Mouse (Mus musculus) embryonic facial prominence, embryonic 11.5 days (tissue): Measurements from ENCODE around the gene Wnt2b. TPM values are rescaled to one million over a fixed set of nuclear protein-coding genes. Genes with fewer than 3 reads are reported as not detected.
A peak's percentile ranks its signal among the peaks of the same experiment; 100 is the strongest.

Experiments
- ATAC-seq: fragments of 200-750 bp; cut with Nextera tagmentation; replicated peaks from 2 replicates; pipeline ENCODE4 v1.8.0; 2017; ENCODE audit warnings: low read depth; ENCODE audit not compliant: insufficient number of reproducible peaks, low FRiP score, low TSS enrichment
- DNase-seq: peaks from one replicate; pipeline ENCODE4 v3.0.0-alpha.2; 2015; ENCODE audit warnings: low spot score
- H3K27ac ChIP-seq: fragments of 300-500 bp; sonication (generic); replicated peaks from 2 replicates; pipeline ENCODE4 v1.5.1; 2014; ENCODE audit warnings: mild to moderate bottlenecking, low read depth, low read length, control low read depth
- H3K27me3 ChIP-seq: fragments of 300-500 bp; sonication (generic); 2 replicates; pipeline ENCODE4 v1.6.1; 2014; ENCODE audit warnings: mild to moderate bottlenecking, low read length, moderate library complexity, mixed read lengths; ENCODE audit not compliant: control insufficient read depth, insufficient read depth
- H3K36me3 ChIP-seq: fragments of 300-500 bp; sonication (generic); replicated peaks from 2 replicates; pipeline ENCODE4 v1.6.1; 2014; ENCODE audit warnings: low read depth, mild to moderate bottlenecking, low read length, moderate library complexity, mixed read lengths; ENCODE audit not compliant: control insufficient read depth, insufficient read depth
- H3K4me1 ChIP-seq: fragments of 300-500 bp; sonication (generic); 2 replicates; pipeline ENCODE4 v1.6.1; 2014; ENCODE audit warnings: low read length, mixed read lengths; ENCODE audit not compliant: control insufficient read depth, insufficient read depth
- H3K4me2 ChIP-seq: fragments of 300-500 bp; sonication (generic); 2 replicates; pipeline ENCODE4 v1.6.1; 2014; ENCODE audit warnings: low read depth, mild to moderate bottlenecking, control low read depth, low read length, moderate library complexity
- H3K4me3 ChIP-seq: fragments of 300-500 bp; sonication (generic); 2 replicates; pipeline ENCODE4 v1.5.1; 2014; ENCODE audit warnings: low read depth, low read length, control low read depth
- H3K9ac ChIP-seq: fragments of 300-500 bp; sonication (generic); replicated peaks from 2 replicates; pipeline ENCODE4 v1.6.1; 2014; ENCODE audit warnings: mild to moderate bottlenecking, control low read depth, low read length
- H3K9me3 ChIP-seq: fragments of 300-500 bp; sonication (generic); replicated peaks from 2 replicates; pipeline ENCODE4 v1.6.1; 2016; ENCODE audit warnings: mild to moderate bottlenecking, low read length, inconsistent platforms, mixed read lengths; ENCODE audit not compliant: control insufficient read depth
- WGBS: fragments of 180-500 bp; shearing (Covaris S2); extraction: QIAGEN DNeasy Blood & Tissue Kit; methylation state at CpG from one replicate; pipeline ENCODE4 v1.1.7; 2014; 5-methylcytosine and 5-hydroxymethylcytosine counted together
- polyA plus RNA-seq: library from polyadenylated mRNA; unstranded; fragments of >200 nt; fragmentation: Nextera tagmentation; extraction: Ambion mirVana; gene quantifications from 2 replicates; pipeline ENCODE4 v1.2.1, GENCODE M21; 2014

Wnt2b gene
- polyA plus RNA-seq, 1 experiment from 2014 or later, result 0.87 TPM

GRCm38 (mm10) chr3:104962141-104962611 lies 455 bp upstream of the Wnt2b start:
- peak; percentile 84 for DNase-seq
- H3K27me3 ChIP-seq, result peaks cover 42% of the 10 kb centered on the region
- H3K27ac ChIP-seq, result 0 out of 2 replicates have a peak overlapping the region, but pooled peaks have one; percentile 2

GRCm38 (mm10) chr3:104960026-104961000 lies 1.4 kb downstream of the Wnt2b start:
- Histone ChIP-seq H3K36me3 (no peaks in the 10 kb centered on the region), H3K9me3 (no peaks in the 10 kb centered on the region), H3K4me1 (peaks cover 23% of the 10 kb centered on the region), H3K4me2 (peak overlapping the region; percentile 25), H3K27ac (no peak overlapping the region), H3K4me3 (peak overlapping the region; percentile 6; the same call in 1 of the 2 replicates), H3K9ac (peak overlapping the region; percentile 9; the same call in 1 of the 2 replicates), H3K27me3 (peaks cover 42% of the 10 kb centered on the region)
- WGBS, result 4% methylated on average over 19 of the region's 19 CpGs
- DNase-seq (no peak), ATAC-seq (no peak)

More at GRCm38 (mm10) chr3:104962141-104962611, 455 bp upstream of the Wnt2b start:
- Histone ChIP-seq H3K36me3 (no peaks in the 10 kb centered on the region), H3K4me2 (peak overlapping the region; percentile 79), H3K4me3 (peak overlapping the region; percentile 48), H3K9me3 (no peaks in the 10 kb centered on the region), H3K4me1 (peaks cover 19% of the 10 kb centered on the region), H3K9ac (peak overlapping the region; percentile 52)
- under 1% methylated on average over 31 of the region's 31 CpGs for WGBS
- no peak; the same call in 1 of the 2 replicates for ATAC-seq

- Histone ChIP-seq H3K36me3 (no peaks in the 10 kb centered on the region; the same call in 1 of the 2 replicates), H3K9me3 (no peaks in the 10 kb centered on the region), H3K27ac (no peak overlapping the region), H3K4me1 (peaks cover 6% of the 10 kb centered on the region; the same call in 1 of the 2 replicates), H3K4me2 (no peak overlapping the region; the same call in 1 of the 2 replicates), H3K4me3 (no peak overlapping the region), H3K9ac (no peak overlapping the region), H3K27me3 (peaks cover 20% of the 10 kb centered on the region)
- DNase-seq (no peak), ATAC-seq (no peak)
- 78% methylated on average over 6 of the region's 6 CpGs for WGBS
Measured at GRCm38 (mm10) chr3:104956131-104956581, 5.6 kb downstream of the Wnt2b start.

GRCm38 (mm10) chr3:104954551-104954950 lies 7.2 kb downstream of the Wnt2b start:
- H3K36me3 ChIP-seq, result no peaks in the 10 kb centered on the region; the same call in 1 of the 2 replicates
- DNase-seq, result no peak
- H3K9me3 ChIP-seq, result no peaks in the 10 kb centered on the region
- H3K4me1 ChIP-seq, result 0 out of 2 replicates have a peak, but pooled peaks cover 4% of the 10 kb centered on the region
- H3K27me3 ChIP-seq, result peaks cover 5% of the 10 kb centered on the region
- no peak overlapping the region for H3K4me2 ChIP-seq
- no peak overlapping the region for H3K27ac ChIP-seq
- H3K4me3 ChIP-seq, result no peak overlapping the region
- ATAC-seq, result no peak
- no peak overlapping the region for H3K9ac ChIP-seq
- WGBS, result 96% methylated on average over 15 of the region's 15 CpGs

- Histone ChIP-seq H3K36me3 (no peaks in the 10 kb centered on the region; the same call in 1 of the 2 replicates), H3K4me2 (no peak overlapping the region), H3K9me3 (no peaks in the 10 kb centered on the region), H3K27ac (no peak overlapping the region), H3K27me3 (peaks cover 5% of the 10 kb centered on the region), H3K9ac (no peak overlapping the region), H3K4me3 (no peak overlapping the region), H3K4me1 (0 out of 2 replicates have a peak, but pooled peaks cover 4% of the 10 kb centered on the region)
- no peak for DNase-seq
- WGBS, result 98% methylated on average over 3 of the region's 3 CpGs
- ATAC-seq, result no peak
Measured at GRCm38 (mm10) chr3:104954137-104954536, 7.6 kb downstream of the Wnt2b start.

GRCm38 (mm10) chr3:104952891-104953670 lies 8.6 kb downstream of the Wnt2b start:
- Histone ChIP-seq H3K27me3 (no peaks in the 10 kb centered on the region), H3K9ac (no peak overlapping the region), H3K36me3 (no peaks in the 10 kb centered on the region; the same call in 1 of the 2 replicates), H3K4me1 (0 out of 2 replicates have a peak, but pooled peaks cover 4% of the 10 kb centered on the region), H3K27ac (no peak overlapping the region), H3K4me3 (no peak overlapping the region), H3K4me2 (no peak overlapping the region), H3K9me3 (no peaks in the 10 kb centered on the region)
- WGBS, result 90% methylated on average over 23 of the region's 23 CpGs
- no peak for ATAC-seq
- no peak for DNase-seq

- Histone ChIP-seq H3K27me3 (no peaks in the 10 kb centered on the region), H3K4me1 (no peaks in the 10 kb centered on the region), H3K9ac (no peak overlapping the region), H3K4me3 (no peak overlapping the region), H3K9me3 (no peaks in the 10 kb centered on the region), H3K27ac (no peak overlapping the region), H3K4me2 (no peak overlapping the region), H3K36me3 (no peaks in the 10 kb centered on the region; the same call in 1 of the 2 replicates)
- no peak for ATAC-seq
- 92% methylated on average over 12 of the region's 12 CpGs for WGBS
- DNase-seq, result no peak
Measured at GRCm38 (mm10) chr3:104950926-104951325, 10.8 kb downstream of the Wnt2b start.
